Mouse (Mus musculus) G1E (cell line): ENCODE data around the gene Spink4.

Source experiments
- CTCF ChIP-seq: IDR thresholded peaks from 2 replicates; pipeline ENCODE4 v1.5.1; 2012; ENCODE audit warnings: low read depth, low read length, inconsistent platforms, mixed read lengths
- GATA1 ChIP-seq: IDR thresholded peaks from 2 replicates; pipeline ENCODE4 v1.6.1; 2012; ENCODE audit warnings: borderline replicate concordance, low read length, inconsistent platforms, mixed read lengths
- GATA2 ChIP-seq: IDR thresholded peaks from 2 replicates; pipeline ENCODE4 v1.6.1; 2012; ENCODE audit warnings: low read depth, low read length, inconsistent platforms, borderline replicate concordance
- POLR2AphosphoS5 ChIP-seq: IDR thresholded peaks from 2 replicates; pipeline ENCODE4 v1.6.1; 2012; ENCODE audit warnings: low read depth, low read length, inconsistent platforms; ENCODE audit not compliant: insufficient replicate concordance
- TAL1 ChIP-seq: conservative IDR thresholded peaks from 2 replicates; pipeline ENCODE4 v1.6.1; 2012; ENCODE audit warnings: low read depth, low read length, inconsistent platforms, mixed read lengths

DNA sequence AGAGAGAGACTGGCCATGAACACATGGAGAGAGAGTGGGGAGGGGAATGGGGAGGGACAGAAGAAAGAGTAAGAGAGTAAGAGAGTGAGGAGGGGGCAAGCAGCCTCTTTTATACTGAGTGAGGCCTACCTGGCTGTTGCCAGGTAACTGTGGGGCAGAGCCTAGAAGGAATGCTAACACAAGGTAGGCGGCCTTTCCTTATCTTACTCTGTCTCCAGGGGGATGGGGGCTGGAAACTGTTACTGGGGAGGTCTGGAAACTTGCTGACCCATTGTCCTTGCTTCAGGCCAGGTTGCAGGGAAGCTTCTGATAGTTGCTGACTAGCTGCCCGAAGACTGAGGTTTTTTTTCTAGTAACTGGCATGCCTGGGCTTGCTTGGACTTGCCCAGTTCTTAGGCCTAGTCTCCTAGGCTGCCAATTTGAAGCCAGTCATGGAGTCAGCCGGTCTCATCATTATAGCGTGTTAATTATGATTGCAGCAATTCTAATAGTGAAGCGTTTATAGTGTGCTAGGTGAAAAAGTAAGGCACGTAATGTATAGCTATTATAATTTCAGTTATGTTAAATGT, 21.3 kb upstream of the Spink4 start:
- TF ChIP-seq CTCF (no peak), GATA2 (no peak), POLR2AphosphoS5 (no peak), TAL1 (no peak), GATA1 (no peak)
